Mouse (Mus musculus) lung, adult 18-20 months (tissue): ENCODE results near the gene 4930455H04Rik.
A peak's percentile ranks its signal among the peaks of the same experiment; 100 is the strongest.

Experiments
- DNase-seq, 2 experiments: peaks; one replicate each; pipeline ENCODE4 v3.0.0; 2022; ENCODE audit warnings: mixed read lengths in 2 of 2

4930455H04Rik gene

GRCm38 (mm10) chr3:116967967-116968366 is at the start of gene 4930455H04Rik:
Gene 4930455H04Rik, plus strand, starts transcription at chr3:116968267.
- DNase-seq: no peak

GRCm38 (mm10) chr3:116921535-116921934 is 46.5 kb upstream of the 4930455H04Rik start:
- no peak for DNase-seq

- DNase-seq: no peak
These were observed 45.0 kb upstream of the 4930455H04Rik start for GRCm38 (mm10) chr3:116923042-116923441.

GRCm38 (mm10) chr3:116928994-116929393 is 39.1 kb upstream of the 4930455H04Rik start:
- peak in 1 of 2 experiments; percentile 11 for DNase-seq

- DNase-seq: no peak
These were observed 34.9 kb upstream of the 4930455H04Rik start for GRCm38 (mm10) chr3:116933158-116933557.

GRCm38 (mm10) chr3:116936934-116937691 is 31.0 kb upstream of the 4930455H04Rik start:
- DNase-seq: no peak

- DNase-seq: peak; percentile 25 to 67
These were observed 27.1 kb upstream of the 4930455H04Rik start for GRCm38 (mm10) chr3:116940804-116941558.

- DNase-seq: no peak
These were observed 26.4 kb upstream of the 4930455H04Rik start for GRCm38 (mm10) chr3:116941559-116942117.

- no peak for DNase-seq
These were observed 25.3 kb upstream of the 4930455H04Rik start for GRCm38 (mm10) chr3:116942751-116943150.

- DNase-seq: no peak
These were observed 24.6 kb upstream of the 4930455H04Rik start for GRCm38 (mm10) chr3:116943422-116943821.

GRCm38 (mm10) chr3:116946476-116946875 is 21.6 kb upstream of the 4930455H04Rik start:
- DNase-seq: no peak

GRCm38 (mm10) chr3:116950665-116951115 is 17.4 kb upstream of the 4930455H04Rik start:
- peak in 1 of 2 experiments; percentile 60 for DNase-seq

GRCm38 (mm10) chr3:116951489-116951888 is 16.6 kb upstream of the 4930455H04Rik start:
- DNase-seq: peak in 1 of 2 experiments; percentile 47

GRCm38 (mm10) chr3:116952242-116952899 is 15.7 kb upstream of the 4930455H04Rik start:
- DNase-seq: peak in 1 of 2 experiments; percentile 56

GRCm38 (mm10) chr3:116953366-116953765 is 14.7 kb upstream of the 4930455H04Rik start:
- no peak for DNase-seq

GRCm38 (mm10) chr3:116955061-116955460 is 13.0 kb upstream of the 4930455H04Rik start:
- DNase-seq: peak; percentile 59 to 73

GRCm38 (mm10) chr3:116960414-116960813 is 7.7 kb upstream of the 4930455H04Rik start:
- DNase-seq: no peak

- DNase-seq: no peak
These were observed 6.5 kb upstream of the 4930455H04Rik start for GRCm38 (mm10) chr3:116961354-116962142.

GRCm38 (mm10) chr3:116963213-116963612 is 4.9 kb upstream of the 4930455H04Rik start:
- DNase-seq: no peak

- DNase-seq: peak; percentile 60 to 65
These were observed 3.6 kb upstream of the 4930455H04Rik start for GRCm38 (mm10) chr3:116964426-116964825.

- peak; percentile 74 to 85 for DNase-seq
These were observed 1.8 kb upstream of the 4930455H04Rik start for GRCm38 (mm10) chr3:116966225-116966624.

GRCm38 (mm10) chr3:116966800-116967199 is 1.3 kb upstream of the 4930455H04Rik start:
- peak in 1 of 2 experiments; percentile 51 for DNase-seq
